Mouse (Mus musculus) neural tube, embryonic 11.5 days (tissue): Measurements from ENCODE around the gene Rab5if. TPM values are rescaled to one million over a fixed set of nuclear protein-coding genes. Genes with fewer than 3 reads are reported as not detected.
"Not testable (repeated sequence)": the region's sequence is repeated elsewhere in the genome, so short reads cannot be mapped to it uniquely, and the experiment has no call there.

Experiments
- ATAC-seq: fragments of 200-750 bp; cut with Nextera tagmentation; 2 replicates; pipeline ENCODE4 v1.8.0; 2017; ENCODE audit warnings: moderate number of reproducible peaks, mild to moderate bottlenecking, moderate TSS enrichment, moderate library complexity; ENCODE audit not compliant: insufficient read depth, low FRiP score, low TSS enrichment
- DNase-seq: peaks from one replicate; pipeline ENCODE4 v3.0.0-alpha.2; 2015; ENCODE audit warnings: low spot score
- H3K27ac ChIP-seq: fragments of 300-500 bp; sonication (generic); 2 replicates; pipeline ENCODE4 v1.5.1; 2014; ENCODE audit warnings: low read depth, mild to moderate bottlenecking, low read length
- H3K27me3 ChIP-seq: fragments of 300-500 bp; sonication (generic); 2 replicates; pipeline ENCODE4 v1.6.1; 2014; ENCODE audit warnings: mild to moderate bottlenecking, low read length, mixed read lengths; ENCODE audit not compliant: control insufficient read depth, insufficient read depth
- H3K36me3 ChIP-seq: fragments of 300-500 bp; sonication (generic); 2 replicates; pipeline ENCODE4 v1.6.1; 2014; ENCODE audit warnings: mild to moderate bottlenecking, low read length, moderate library complexity, mixed read lengths; ENCODE audit not compliant: control insufficient read depth, insufficient read depth
- H3K4me1 ChIP-seq: fragments of 300-500 bp; sonication (generic); 2 replicates; pipeline ENCODE4 v1.6.1; 2014; ENCODE audit warnings: low read length, mixed read lengths; ENCODE audit not compliant: control insufficient read depth, insufficient read depth
- H3K4me2 ChIP-seq: fragments of 300-500 bp; sonication (generic); 2 replicates; pipeline ENCODE4 v1.6.1; 2014; ENCODE audit warnings: low read depth, mild to moderate bottlenecking, moderate library complexity
- H3K4me3 ChIP-seq: fragments of 300-500 bp; sonication (generic); 2 replicates; pipeline ENCODE4 v1.5.1; 2014; ENCODE audit warnings: low read depth, low read length
- H3K9ac ChIP-seq: fragments of 300-500 bp; sonication (generic); 2 replicates; pipeline ENCODE4 v1.6.1; 2014; ENCODE audit warnings: mild to moderate bottlenecking, low read length
- H3K9me3 ChIP-seq: fragments of 300-500 bp; sonication (generic); 2 replicates; pipeline ENCODE4 v1.6.1; 2016; ENCODE audit warnings: low read length; ENCODE audit not compliant: control insufficient read depth
- WGBS: fragments of 180-500 bp; shearing (Covaris S2); extraction: QIAGEN DNeasy Blood & Tissue Kit; methylation state at CpG from one replicate; pipeline ENCODE4 v1.1.7; 2014; 5-methylcytosine and 5-hydroxymethylcytosine counted together
- polyA plus RNA-seq: library from polyadenylated mRNA; unstranded; fragments of >200 nt; fragmentation: Nextera tagmentation; extraction: Ambion mirVana; gene quantifications from 2 replicates; pipeline ENCODE4 v1.2.1, GENCODE M21; 2014

Rab5if gene
- polyA plus RNA-seq, 1 experiment from 2014 or later: 183 TPM

- not testable (repeated sequence) for H3K27ac ChIP-seq, H3K4me3 ChIP-seq, H3K4me2 ChIP-seq, ATAC-seq, H3K4me1 ChIP-seq, H3K9me3 ChIP-seq, H3K27me3 ChIP-seq, H3K36me3 ChIP-seq, DNase-seq, H3K9ac ChIP-seq
- WGBS: 89% methylated on average over 11 of the region's 11 CpGs
Measured at GRCm38 (mm10) chr2:156919191-156919590, 56.3 kb downstream of the Rab5if start.

- H3K4me1 ChIP-seq: no peaks in the 10 kb centered on the region
- no peaks in the 10 kb centered on the region for H3K27me3 ChIP-seq
- DNase-seq (no peak), ATAC-seq (no peak)
- H3K9me3 ChIP-seq: no peaks in the 10 kb centered on the region
- no peak overlapping the region for H3K27ac ChIP-seq
- no peaks in the 10 kb centered on the region for H3K36me3 ChIP-seq
- H3K4me2 ChIP-seq: no peak overlapping the region
- 61% methylated on average over 2 of the region's 2 CpGs for WGBS
- no peak overlapping the region for H3K9ac ChIP-seq
- H3K4me3 ChIP-seq: no peak overlapping the region
Measured at GRCm38 (mm10) chr2:156919796-156920195, 56.9 kb downstream of the Rab5if start.

GRCm38 (mm10) chr2:156923057-156923456 lies 60.1 kb downstream of the Rab5if start:
- WGBS: 83% methylated on average over 5 of the region's 5 CpGs
- ATAC-seq: no peak
- H3K36me3 ChIP-seq: no peaks in the 10 kb centered on the region
- no peak overlapping the region for H3K9ac ChIP-seq
- H3K27me3 ChIP-seq: no peaks in the 10 kb centered on the region
- DNase-seq: no peak
- H3K4me3 ChIP-seq: no peak overlapping the region
- no peaks in the 10 kb centered on the region for H3K4me1 ChIP-seq
- H3K4me2 ChIP-seq: no peak overlapping the region
- H3K27ac ChIP-seq: no peak overlapping the region
- H3K9me3 ChIP-seq: no peaks in the 10 kb centered on the region

Other genes with a start within 250 kb of the Rab5if start
- gene Dlgap4, start 249.4 kb upstream of the Rab5if start, polyA plus RNA-seq: 160 and 161 TPM in 2 replicates
- 96.2 and 98.7 TPM in 2 replicates for gene Myl9, start 87.7 kb upstream of the Rab5if start, polyA plus RNA-seq
- 85.1 and 92.7 TPM in 2 replicates for gene Tgif2, start 23.1 kb upstream of the Rab5if start, polyA plus RNA-seq
- gene 4930518I15Rik, start 5.2 kb upstream of the Rab5if start, polyA plus RNA-seq: 4.9 and 5.6 TPM in 2 replicates
- gene Sla2, start 24.1 kb downstream of the Rab5if start, polyA plus RNA-seq: 0.44 and 0.74 TPM in 2 replicates
- 54.2 and 58.9 TPM in 2 replicates for gene Ndrg3, start 128.9 kb downstream of the Rab5if start, polyA plus RNA-seq
- 41.6 and 48.7 TPM in 2 replicates for gene Dsn1, start 144.0 kb downstream of the Rab5if start, polyA plus RNA-seq
- 6.6 and 7.6 TPM in 2 replicates for gene Soga1, start 216.1 kb downstream of the Rab5if start, polyA plus RNA-seq
- gene Tldc2, start 223.9 kb downstream of the Rab5if start, polyA plus RNA-seq: not detected in 2 replicates